Mouse (Mus musculus) limb, embryonic 11.5 days (tissue): ENCODE measurements around the gene Kat2b. TPM values are rescaled to one million over a fixed set of nuclear protein-coding genes. Genes with fewer than 3 reads are reported as not detected.

Source experiments
- ATAC-seq: fragments of 200-750 bp; cut with Nextera tagmentation; 2 replicates; pipeline ENCODE4 v1.8.0; 2017; ENCODE audit warnings: low read depth; ENCODE audit not compliant: insufficient number of reproducible peaks, low FRiP score, low TSS enrichment
- DNase-seq: peaks from one replicate; pipeline ENCODE4 v3.0.0-alpha.2; 2015; ENCODE audit warnings: low spot score
- H3K27ac ChIP-seq: fragments of 300-500 bp; sonication (generic); replicated peaks from 2 replicates; pipeline ENCODE4 v1.5.1; 2014; ENCODE audit warnings: low read depth, mild to moderate bottlenecking, low read length
- H3K27me3 ChIP-seq: fragments of 300-500 bp; sonication (generic); 2 replicates; pipeline ENCODE4 v1.6.1; 2014; ENCODE audit warnings: mild to moderate bottlenecking, low read length, mixed read lengths; ENCODE audit not compliant: control insufficient read depth, insufficient read depth
- H3K36me3 ChIP-seq: fragments of 300-500 bp; sonication (generic); 2 replicates; pipeline ENCODE4 v1.6.1; 2014; ENCODE audit warnings: mild to moderate bottlenecking, low read length, moderate library complexity, mixed read lengths; ENCODE audit not compliant: control insufficient read depth, insufficient read depth
- H3K4me1 ChIP-seq: fragments of 300-500 bp; sonication (generic); 2 replicates; pipeline ENCODE4 v1.6.1; 2014; ENCODE audit warnings: low read length, mixed read lengths; ENCODE audit not compliant: control insufficient read depth, insufficient read depth
- H3K4me2 ChIP-seq: fragments of 300-500 bp; sonication (generic); 2 replicates; pipeline ENCODE4 v1.6.1; 2014; ENCODE audit warnings: low read depth, mild to moderate bottlenecking, moderate library complexity; ENCODE audit not compliant: severe bottlenecking
- H3K4me3 ChIP-seq: fragments of 300-500 bp; sonication (generic); 2 replicates; pipeline ENCODE4 v1.5.1; 2014; ENCODE audit warnings: low read depth, low read length
- H3K9ac ChIP-seq: fragments of 300-500 bp; sonication (generic); 2 replicates; pipeline ENCODE4 v1.6.1; 2014; ENCODE audit warnings: mild to moderate bottlenecking, low read length
- H3K9me3 ChIP-seq: fragments of 300-500 bp; sonication (generic); 2 replicates; pipeline ENCODE4 v1.6.1; 2016; ENCODE audit warnings: low read length; ENCODE audit not compliant: control insufficient read depth
- WGBS: fragments of 180-500 bp; shearing (Covaris S2); extraction: QIAGEN DNeasy Blood & Tissue Kit; methylation state at CpG from one replicate; pipeline ENCODE4 v1.1.7; 2014; 5-methylcytosine and 5-hydroxymethylcytosine counted together
- polyA plus RNA-seq: library from polyadenylated mRNA; unstranded; fragments of >200 nt; fragmentation: Nextera tagmentation; extraction: Ambion mirVana; gene quantifications from 2 replicates; pipeline ENCODE4 v1.2.1, GENCODE M21; 2014

The Kat2b gene
- polyA plus RNA-seq, 1 experiment from 2014 or later, result 2.9 TPM

DNA sequence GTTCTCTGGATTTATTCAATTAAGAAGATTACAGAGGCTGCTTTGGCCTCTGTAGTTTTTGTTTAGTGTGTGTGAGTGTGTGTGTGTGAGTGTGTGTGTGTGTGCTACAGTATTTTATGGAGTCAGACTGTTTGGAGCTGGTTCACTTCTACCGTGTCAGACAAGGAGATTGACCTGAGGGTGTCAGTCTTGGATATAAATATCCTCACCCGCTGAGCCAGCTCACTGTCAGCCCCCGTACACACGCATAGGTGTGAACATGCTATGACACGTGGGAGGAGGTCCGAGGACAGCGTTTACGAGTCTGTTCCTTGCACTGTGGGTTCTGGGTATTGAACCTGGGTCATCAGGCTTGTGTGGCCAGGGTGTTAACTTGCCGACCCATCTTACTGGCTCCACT is 57.1 kb downstream of the Kat2b start:
- DNase-seq (no peak), ATAC-seq (no peak)
- H3K27ac ChIP-seq, result no peak overlapping the region
- no peak overlapping the region for H3K4me3 ChIP-seq
- H3K9me3 ChIP-seq, result no peaks in the 10 kb centered on the region
- no peak overlapping the region for H3K9ac ChIP-seq
- no peak overlapping the region for H3K4me2 ChIP-seq
- no peaks in the 10 kb centered on the region for H3K36me3 ChIP-seq
- 91% methylated on average over 9 of the region's 9 CpGs for WGBS
- H3K27me3 ChIP-seq, result no peaks in the 10 kb centered on the region
- no peaks in the 10 kb centered on the region for H3K4me1 ChIP-seq

DNA sequence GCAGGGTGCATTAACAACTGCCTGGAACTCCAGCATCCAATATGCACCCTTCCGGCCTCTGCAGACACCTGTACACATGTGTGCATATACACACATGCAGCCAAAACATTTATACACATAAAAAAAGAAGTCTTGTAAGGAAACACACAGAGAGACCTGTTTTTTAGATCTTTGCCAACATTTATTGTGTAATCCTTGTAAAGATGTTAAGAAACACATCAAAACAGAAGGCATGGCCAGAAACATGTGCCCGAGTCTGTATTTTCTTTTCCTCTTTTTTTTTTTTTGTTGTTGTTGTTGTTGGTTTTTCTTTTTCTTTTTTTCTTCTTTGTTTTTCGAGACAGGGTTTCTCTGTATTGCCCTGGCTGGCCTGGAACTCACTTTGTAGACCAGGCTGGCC is 59.5 kb downstream of the Kat2b start:
- ATAC-seq, result no peak
- H3K4me1 ChIP-seq, result no peaks in the 10 kb centered on the region
- no peak overlapping the region for H3K9ac ChIP-seq
- no peaks in the 10 kb centered on the region for H3K36me3 ChIP-seq
- H3K4me3 ChIP-seq, result no peak overlapping the region
- DNase-seq, result no peak
- H3K4me2 ChIP-seq, result no peak overlapping the region
- H3K27ac ChIP-seq, result no peak overlapping the region
- H3K27me3 ChIP-seq, result no peaks in the 10 kb centered on the region
- 81% methylated on average over 3 of the region's 3 CpGs for WGBS
- H3K9me3 ChIP-seq, result no peaks in the 10 kb centered on the region

DNA sequence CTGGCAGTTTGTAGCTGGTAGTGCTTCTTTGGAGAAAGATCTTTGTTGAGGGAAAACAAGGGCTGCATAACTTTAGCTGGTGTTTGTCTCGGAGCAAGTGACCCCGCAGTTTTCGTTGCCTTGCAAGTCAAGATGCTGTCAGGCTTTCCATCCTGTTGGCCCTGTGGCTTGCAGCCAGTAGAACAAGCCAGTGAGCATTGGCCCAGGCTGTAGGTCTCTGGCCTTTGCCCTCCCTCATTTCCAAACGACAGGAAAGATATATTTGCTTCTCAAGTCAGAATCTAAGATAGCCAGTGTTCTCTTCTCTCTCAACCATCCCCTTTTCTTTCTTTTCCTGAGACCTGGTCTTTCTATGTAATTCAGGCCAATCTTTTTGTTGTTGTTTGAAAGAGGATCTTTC is 60.8 kb downstream of the Kat2b start:
- H3K9me3 ChIP-seq, result no peaks in the 10 kb centered on the region
- DNase-seq (no peak), ATAC-seq (no peak)
- H3K9ac ChIP-seq, result no peak overlapping the region
- H3K4me1 ChIP-seq, result no peaks in the 10 kb centered on the region
- H3K36me3 ChIP-seq, result no peaks in the 10 kb centered on the region
- H3K27me3 ChIP-seq, result no peaks in the 10 kb centered on the region
- no peak overlapping the region for H3K4me3 ChIP-seq
- no peak overlapping the region for H3K4me2 ChIP-seq
- H3K27ac ChIP-seq, result no peak overlapping the region
- 80% methylated on average over 4 of the region's 4 CpGs for WGBS

DNA sequence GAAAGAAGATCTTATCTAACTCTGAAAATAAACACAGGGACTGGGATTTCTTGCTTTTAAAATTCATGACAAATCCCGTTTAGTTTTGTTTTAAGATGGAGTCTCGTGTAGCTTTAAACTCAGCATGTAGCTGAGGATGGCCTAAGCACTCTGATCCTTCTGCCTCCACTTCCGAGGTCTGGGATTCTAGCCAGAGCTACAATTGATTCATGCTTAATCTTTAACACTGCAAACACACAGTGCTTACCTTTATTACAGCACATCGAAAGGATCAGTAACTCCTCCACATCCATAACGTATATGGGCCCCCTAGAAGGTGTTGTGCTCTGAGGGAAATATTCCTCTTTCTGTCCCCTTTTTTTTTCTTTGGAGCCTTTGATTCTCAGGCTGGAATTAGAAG is 61.5 kb downstream of the Kat2b start:
- DNase-seq (no peak), ATAC-seq (no peak)
- Histone ChIP-seq H3K36me3 (no peaks in the 10 kb centered on the region), H3K9ac (no peak overlapping the region), H3K4me1 (no peaks in the 10 kb centered on the region), H3K4me2 (no peak overlapping the region), H3K27ac (no peak overlapping the region), H3K27me3 (no peaks in the 10 kb centered on the region), H3K9me3 (no peaks in the 10 kb centered on the region), H3K4me3 (no peak overlapping the region)
- 80% methylated on average over 5 of the region's 5 CpGs for WGBS

DNA sequence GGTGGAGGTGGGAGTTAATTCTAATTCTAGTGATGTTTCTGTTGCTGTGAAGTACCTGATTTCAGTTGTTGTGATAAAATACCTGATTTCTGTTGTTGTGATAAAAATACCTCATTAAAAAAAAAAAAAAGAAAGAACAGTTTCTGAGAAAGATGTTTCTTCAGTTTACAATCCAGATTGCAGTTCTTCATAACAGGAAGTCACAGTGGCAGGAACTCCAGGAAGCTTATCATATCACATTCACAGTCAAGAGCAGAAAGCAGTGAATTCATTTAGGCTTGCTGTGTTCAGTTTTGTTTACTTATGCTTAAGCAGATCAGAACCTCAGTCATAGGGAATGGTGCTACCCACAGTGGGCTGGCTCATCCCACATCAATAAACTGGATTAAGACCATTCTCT is 64.7 kb downstream of the Kat2b start:
- Histone ChIP-seq H3K4me2 (no peak overlapping the region), H3K27ac (no peak overlapping the region), H3K9me3 (no peaks in the 10 kb centered on the region), H3K4me3 (no peak overlapping the region), H3K4me1 (no peaks in the 10 kb centered on the region), H3K9ac (no peak overlapping the region), H3K27me3 (no peaks in the 10 kb centered on the region), H3K36me3 (no peaks in the 10 kb centered on the region)
- DNase-seq, result no peak
- ATAC-seq, result no peak

DNA sequence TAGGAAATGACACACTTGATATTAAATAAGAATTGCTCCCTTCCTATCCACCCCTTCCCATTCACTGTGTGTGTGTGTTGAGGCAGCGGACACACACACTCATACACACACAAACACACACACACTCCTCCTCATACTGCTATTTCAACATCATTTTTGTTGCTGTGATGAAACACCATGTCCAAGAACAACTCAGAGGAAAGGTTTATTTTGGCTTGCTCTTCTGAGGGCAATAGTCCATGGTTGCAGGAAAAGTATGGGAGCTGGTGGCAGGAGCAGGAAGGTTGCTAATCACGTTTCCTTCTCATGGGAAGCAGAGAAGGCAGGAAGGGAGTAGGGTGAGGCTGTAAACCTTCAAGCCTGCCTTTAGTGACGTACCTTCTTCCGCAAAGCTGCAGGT is 76.7 kb downstream of the Kat2b start:
- H3K36me3 ChIP-seq, result no peaks in the 10 kb centered on the region

DNA sequence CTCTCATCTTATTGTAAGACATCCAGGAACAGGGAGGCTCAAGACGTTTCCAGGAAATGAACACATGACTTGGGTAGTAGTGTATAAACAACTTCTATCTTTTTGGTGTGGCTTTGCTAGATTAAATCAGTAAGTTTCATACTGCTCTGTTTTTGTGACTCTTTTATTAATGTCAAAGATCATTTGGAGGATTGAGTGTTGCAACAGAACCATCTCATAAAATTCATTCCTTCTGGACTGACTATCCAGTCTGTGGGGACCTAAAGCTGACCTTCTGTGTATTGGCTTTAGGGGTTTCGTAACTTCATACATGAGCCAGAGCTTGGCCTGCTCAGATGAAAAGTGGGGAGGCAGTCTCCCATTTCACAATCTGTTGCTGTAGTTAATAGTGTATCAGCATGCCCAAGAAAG is 83.6 kb downstream of the Kat2b start:
- Histone ChIP-seq H3K9ac (no peak overlapping the region), H3K27ac (no peak overlapping the region), H3K36me3 (no peaks in the 10 kb centered on the region), H3K9me3 (no peaks in the 10 kb centered on the region), H3K4me3 (no peak overlapping the region), H3K4me2 (no peak overlapping the region), H3K4me1 (no peaks in the 10 kb centered on the region), H3K27me3 (no peaks in the 10 kb centered on the region)
- no peak for ATAC-seq
- DNase-seq, result no peak
- WGBS, result 91% methylated on average over 2 of the region's 2 CpGs

More for the DNA sequence above, 76.7 kb downstream of the Kat2b start:
- no peaks in the 10 kb centered on the region for H3K4me1 ChIP-seq
- no peak overlapping the region for H3K27ac ChIP-seq
- H3K9me3 ChIP-seq, result no peaks in the 10 kb centered on the region
- H3K4me2 ChIP-seq, result no peak overlapping the region
- DNase-seq, result no peak
- ATAC-seq, result no peak
- 78% methylated on average over 4 of the region's 4 CpGs for WGBS
- H3K9ac ChIP-seq, result no peak overlapping the region
- no peaks in the 10 kb centered on the region for H3K27me3 ChIP-seq
- no peak overlapping the region for H3K4me3 ChIP-seq

DNA sequence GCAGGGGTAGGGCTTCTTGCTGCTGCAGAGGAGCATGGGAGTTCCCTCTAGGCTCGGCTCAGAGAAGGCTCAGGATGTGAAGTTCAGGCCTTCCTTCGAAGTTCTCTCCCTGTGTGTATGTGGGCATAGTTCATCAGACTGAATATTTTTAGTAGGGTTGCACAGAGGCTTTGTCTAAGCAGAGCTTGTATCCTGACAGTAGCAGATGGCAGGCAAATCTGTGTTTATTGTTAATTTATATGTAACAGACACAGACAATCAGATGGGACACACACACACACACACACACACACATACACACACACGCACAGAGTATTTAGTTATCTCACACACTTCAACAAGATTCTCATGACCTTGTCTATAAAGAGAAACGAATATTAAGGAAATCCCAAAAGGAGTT is 87.9 kb downstream of the Kat2b start:
- Histone ChIP-seq H3K9ac (no peak overlapping the region), H3K27me3 (no peaks in the 10 kb centered on the region), H3K4me1 (no peaks in the 10 kb centered on the region), H3K27ac (no peak overlapping the region), H3K4me3 (no peak overlapping the region), H3K36me3 (no peaks in the 10 kb centered on the region), H3K9me3 (no peaks in the 10 kb centered on the region), H3K4me2 (no peak overlapping the region)
- ATAC-seq, result no peak
- no peak for DNase-seq
- 81% methylated on average over 4 of the region's 4 CpGs for WGBS

DNA sequence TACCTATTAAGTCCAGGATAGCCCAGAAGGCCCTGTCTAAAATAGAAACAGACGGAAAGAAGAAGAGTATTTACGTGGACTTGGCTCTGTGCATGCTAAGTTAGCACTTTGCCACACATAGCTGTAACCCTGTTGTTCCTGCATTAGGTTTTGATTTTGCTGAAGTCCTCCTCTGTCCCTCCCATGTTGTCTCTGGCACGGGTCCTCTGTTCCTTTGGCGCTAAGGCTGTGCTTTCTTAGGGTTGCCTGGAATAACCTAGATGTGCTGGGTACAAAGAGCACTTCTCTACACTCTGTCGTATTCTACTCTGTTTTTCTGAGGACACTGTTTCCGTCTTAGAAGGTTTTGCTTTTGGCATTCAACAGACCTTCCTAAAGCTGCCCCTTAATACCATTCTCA is 88.4 kb downstream of the Kat2b start:
- Histone ChIP-seq H3K27me3 (no peaks in the 10 kb centered on the region), H3K4me2 (no peak overlapping the region), H3K9ac (no peak overlapping the region), H3K9me3 (no peaks in the 10 kb centered on the region), H3K27ac (no peak overlapping the region), H3K4me1 (no peaks in the 10 kb centered on the region), H3K4me3 (no peak overlapping the region), H3K36me3 (no peaks in the 10 kb centered on the region)
- no peak for DNase-seq
- WGBS, result 88% methylated on average over 6 of the region's 6 CpGs
- ATAC-seq, result no peak
